Mouse (Mus musculus): ENCODE data around the gene Btbd9.

GRCm38 (mm10) chr17:30513034-30513433, 63.3 kb downstream of the Btbd9 start:
- TF ChIP-seq FLI1 (IDR thresholded peaks at IDR 0.05; ENCODE audit: low read length) (no peak), GATA1 (IDR thresholded peaks at IDR 0.05; ENCODE audit: borderline replicate concordance, low read length) (no peak)

Measured in megakaryocyte, embryonic 14.5 days (primary cell).